Mouse (Mus musculus) kidney, embryonic 14.5 days (tissue): ENCODE measurements at regions not wholly inside any gene's neighbourhood (a gene's known extent, or its start where the extent isn't known, plus 50 kb on each side); places are given as distances from the start of the nearest gene placed in this dataset.

Experiments used
- ATAC-seq: fragments of 200-750 bp; cut with Nextera tagmentation; 2 replicates; pipeline ENCODE4 v1.8.0; 2017; ENCODE audit warnings: moderate number of reproducible peaks, mild to moderate bottlenecking, moderate TSS enrichment, moderate library complexity; ENCODE audit not compliant: low FRiP score, low TSS enrichment
- H3K27ac ChIP-seq: fragments of 300-500 bp; sonication (generic); 2 replicates; pipeline ENCODE4 v1.5.1; 2014; ENCODE audit warnings: low read depth, mild to moderate bottlenecking, low read length, moderate library complexity, mixed read lengths
- H3K27me3 ChIP-seq: fragments of 300-500 bp; sonication (generic); 2 replicates; pipeline ENCODE4 v1.6.1; 2014; ENCODE audit warnings: mild to moderate bottlenecking, low read length; ENCODE audit not compliant: control insufficient read depth, insufficient read depth
- H3K36me3 ChIP-seq: fragments of 300-500 bp; sonication (generic); 2 replicates; pipeline ENCODE4 v1.6.1; 2014; ENCODE audit warnings: low read length, mixed read lengths; ENCODE audit not compliant: control insufficient read depth, insufficient read depth
- H3K4me1 ChIP-seq: fragments of 300-500 bp; sonication (generic); 2 replicates; pipeline ENCODE4 v1.6.1; 2014; ENCODE audit warnings: low read length, mixed read lengths; ENCODE audit not compliant: control insufficient read depth, insufficient read depth
- H3K4me2 ChIP-seq: fragments of 300-500 bp; sonication (generic); replicated peaks from 2 replicates; pipeline ENCODE4 v1.6.1; 2014; ENCODE audit warnings: low read depth, mild to moderate bottlenecking, low read length
- H3K4me3 ChIP-seq: fragments of 300-500 bp; sonication (generic); 2 replicates; pipeline ENCODE4 v1.5.1; 2014; ENCODE audit warnings: mild to moderate bottlenecking, low read length
- H3K9ac ChIP-seq: fragments of 300-500 bp; sonication (generic); 2 replicates; pipeline ENCODE4 v1.6.1; 2014; ENCODE audit warnings: low read depth, mild to moderate bottlenecking, low read length, moderate library complexity
- H3K9me3 ChIP-seq: fragments of 300-500 bp; sonication (generic); 2 replicates; pipeline ENCODE4 v1.6.1; 2016; ENCODE audit warnings: low read length; ENCODE audit not compliant: control insufficient read depth
- WGBS: fragments of 180-500 bp; shearing (Covaris S2); extraction: QIAGEN DNeasy Blood & Tissue Kit; methylation state at CpG from one replicate; pipeline ENCODE4 v1.1.7; 2014; 5-methylcytosine and 5-hydroxymethylcytosine counted together

GRCm38 (mm10) chr2:148184801-148185212 is 138.0 kb upstream of the Foxa2 start:
- Histone ChIP-seq H3K36me3 (no peaks in the 10 kb centered on the region), H3K4me3 (no peak overlapping the region), H3K4me1 (no peaks in the 10 kb centered on the region), H3K27me3 (no peaks in the 10 kb centered on the region), H3K27ac (no peak overlapping the region), H3K9ac (no peak overlapping the region), H3K4me2 (no peak overlapping the region), H3K9me3 (no peaks in the 10 kb centered on the region)
- ATAC-seq, result no peak
- 62% methylated on average over 5 of the region's 5 CpGs for WGBS

- Histone ChIP-seq H3K36me3 (no peaks in the 10 kb centered on the region), H3K4me1 (no peaks in the 10 kb centered on the region), H3K9me3 (no peaks in the 10 kb centered on the region), H3K4me3 (no peak overlapping the region), H3K4me2 (no peak overlapping the region), H3K9ac (no peak overlapping the region), H3K27ac (no peak overlapping the region), H3K27me3 (no peaks in the 10 kb centered on the region)
- WGBS, result 87% methylated on average over 7 of the region's 7 CpGs
- no peak for ATAC-seq
Measured at GRCm38 (mm10) chr2:148186363-148186991, 139.7 kb upstream of the Foxa2 start.

GRCm38 (mm10) chr2:148188865-148189264 is 142.1 kb upstream of the Foxa2 start:
- 56% methylated on average over 2 of the region's 2 CpGs for WGBS
- H3K4me3 ChIP-seq, result no peak overlapping the region
- 0 out of 2 replicates have a peak, but pooled peaks have one; percentile 9 for ATAC-seq
- no peaks in the 10 kb centered on the region for H3K36me3 ChIP-seq
- H3K27me3 ChIP-seq, result no peaks in the 10 kb centered on the region
- no peaks in the 10 kb centered on the region for H3K9me3 ChIP-seq
- H3K9ac ChIP-seq, result no peak overlapping the region
- no peaks in the 10 kb centered on the region for H3K4me1 ChIP-seq
- H3K4me2 ChIP-seq, result no peak overlapping the region
- H3K27ac ChIP-seq, result no peak overlapping the region

DNA sequence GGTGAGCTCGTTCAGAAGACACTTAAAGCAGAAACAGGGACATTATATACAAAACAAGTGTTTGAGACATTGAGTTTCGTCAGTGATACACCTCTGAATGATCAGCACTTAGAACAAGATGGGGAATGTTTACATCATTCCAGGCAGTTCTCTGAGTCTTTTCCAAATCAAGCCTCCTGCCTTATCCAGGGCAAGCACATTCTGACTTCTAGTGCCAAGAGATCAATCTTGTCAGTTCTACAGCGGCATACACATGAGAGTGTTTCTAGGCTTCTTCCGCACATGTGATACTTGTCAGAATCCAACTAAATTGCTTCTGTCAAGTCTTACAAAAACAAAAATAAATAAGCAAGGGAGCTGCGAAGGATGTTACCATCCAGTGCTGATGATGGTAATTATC is 142.5 kb upstream of the Foxa2 start:
- no peak for ATAC-seq
- H3K9me3 ChIP-seq, result no peaks in the 10 kb centered on the region
- no peaks in the 10 kb centered on the region for H3K4me1 ChIP-seq
- H3K4me2 ChIP-seq, result no peak overlapping the region
- 53% methylated on average over 5 of the region's 5 CpGs for WGBS
- no peak overlapping the region for H3K4me3 ChIP-seq
- H3K36me3 ChIP-seq, result no peaks in the 10 kb centered on the region
- H3K27me3 ChIP-seq, result no peaks in the 10 kb centered on the region
- H3K27ac ChIP-seq, result no peak overlapping the region
- H3K9ac ChIP-seq, result no peak overlapping the region

DNA sequence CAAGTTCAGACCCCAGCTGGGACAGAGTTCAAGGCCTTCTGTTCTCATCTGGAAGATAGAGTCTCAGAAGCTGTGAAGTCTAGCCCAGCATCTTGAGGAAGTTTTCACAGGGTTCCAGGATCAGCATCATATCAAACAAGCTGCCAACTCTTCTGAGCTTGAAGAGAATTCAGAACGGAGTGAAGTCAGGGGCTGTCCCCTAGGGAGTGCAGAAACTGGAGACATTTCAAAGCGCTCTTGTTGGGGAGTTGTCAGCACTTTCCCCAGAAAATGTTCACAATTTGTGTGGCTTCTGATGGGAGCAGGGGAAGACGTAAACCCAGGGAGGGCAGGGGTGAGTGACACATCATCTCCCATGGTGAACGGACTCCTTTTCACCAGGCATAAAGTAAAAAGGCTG is 146.2 kb upstream of the Foxa2 start:
- no peak overlapping the region for H3K4me3 ChIP-seq
- H3K36me3 ChIP-seq, result no peaks in the 10 kb centered on the region
- no peaks in the 10 kb centered on the region for H3K4me1 ChIP-seq
- WGBS, result 44% methylated on average over 4 of the region's 4 CpGs
- no peak overlapping the region for H3K9ac ChIP-seq
- no peak overlapping the region for H3K4me2 ChIP-seq
- H3K27me3 ChIP-seq, result no peaks in the 10 kb centered on the region
- H3K27ac ChIP-seq, result no peak overlapping the region
- no peak for ATAC-seq
- H3K9me3 ChIP-seq, result no peaks in the 10 kb centered on the region

DNA sequence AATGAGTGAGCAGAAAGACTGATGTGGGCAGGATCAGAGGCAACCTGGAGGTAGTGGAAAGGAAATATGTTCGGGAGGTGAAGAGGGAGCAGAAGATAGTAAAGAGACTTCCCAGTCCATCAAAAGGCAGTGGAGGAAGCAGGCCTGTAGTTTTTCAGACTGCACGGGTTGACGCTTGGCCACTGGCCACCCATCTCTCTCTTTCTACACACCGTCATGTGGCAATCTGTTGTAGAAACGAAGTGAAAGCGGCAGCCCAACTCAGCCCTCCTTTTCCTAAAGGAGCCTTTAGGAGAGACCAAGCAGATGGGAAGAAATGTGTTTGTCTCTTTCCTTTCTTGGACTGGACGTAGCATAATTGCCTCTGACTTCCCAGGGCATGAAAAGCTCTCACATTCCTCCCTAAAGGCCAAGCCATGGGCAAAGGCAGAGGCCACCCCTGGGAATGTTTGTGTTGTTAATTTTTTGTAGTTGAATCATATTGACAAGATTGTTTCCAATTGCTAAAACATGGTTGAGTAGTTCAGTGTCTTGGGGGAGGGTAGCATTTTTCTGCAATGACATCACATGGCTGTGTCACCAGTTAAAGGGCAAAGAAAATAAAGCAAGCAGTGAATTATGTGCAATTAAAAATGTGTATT is 150.7 kb upstream of the Foxa2 start:
- H3K36me3 ChIP-seq, result no peaks in the 10 kb centered on the region
- ATAC-seq, result no peak
- H3K27ac ChIP-seq, result no peak overlapping the region
- H3K9me3 ChIP-seq, result no peaks in the 10 kb centered on the region
- H3K4me2 ChIP-seq, result no peak overlapping the region
- H3K27me3 ChIP-seq, result no peaks in the 10 kb centered on the region
- no peak overlapping the region for H3K9ac ChIP-seq
- WGBS, result 66% methylated on average over 7 of the region's 7 CpGs
- H3K4me1 ChIP-seq, result no peaks in the 10 kb centered on the region
- H3K4me3 ChIP-seq, result no peak overlapping the region

GRCm38 (mm10) chr2:148206633-148207032 is 159.9 kb upstream of the Foxa2 start:
- Histone ChIP-seq H3K9ac (no peak overlapping the region), H3K9me3 (no peaks in the 10 kb centered on the region), H3K4me2 (no peak overlapping the region), H3K36me3 (no peaks in the 10 kb centered on the region), H3K27me3 (no peaks in the 10 kb centered on the region), H3K27ac (no peak overlapping the region), H3K4me3 (no peak overlapping the region), H3K4me1 (no peaks in the 10 kb centered on the region)
- 21% methylated on average over 1 of the region's 1 CpGs for WGBS
- no peak for ATAC-seq

DNA sequence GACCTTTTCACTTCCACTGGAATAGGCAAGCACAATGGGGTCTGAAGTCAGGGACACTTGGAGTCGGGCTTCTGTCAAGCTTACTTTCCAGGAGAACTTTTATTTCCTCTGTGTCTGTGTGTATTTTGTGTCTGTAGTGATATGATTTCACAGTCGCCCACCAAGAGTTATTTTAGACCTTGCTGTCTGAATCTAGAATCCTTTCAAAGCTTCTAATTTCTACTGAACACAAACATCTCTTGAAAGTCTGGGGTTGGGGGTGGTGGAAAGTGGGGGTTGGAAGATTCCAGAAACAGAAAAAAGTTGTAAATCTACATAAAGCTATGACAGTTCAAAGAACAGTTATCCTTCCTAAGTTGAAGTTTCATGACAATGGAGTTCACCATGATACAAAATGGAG is 164.0 kb upstream of the Foxa2 start:
- Histone ChIP-seq H3K36me3 (no peaks in the 10 kb centered on the region), H3K9me3 (no peaks in the 10 kb centered on the region), H3K4me2 (no peak overlapping the region), H3K4me1 (no peaks in the 10 kb centered on the region), H3K9ac (no peak overlapping the region), H3K4me3 (no peak overlapping the region), H3K27ac (no peak overlapping the region), H3K27me3 (no peaks in the 10 kb centered on the region)
- ATAC-seq, result no peak
- WGBS, result 78% methylated on average over 2 of the region's 2 CpGs

DNA sequence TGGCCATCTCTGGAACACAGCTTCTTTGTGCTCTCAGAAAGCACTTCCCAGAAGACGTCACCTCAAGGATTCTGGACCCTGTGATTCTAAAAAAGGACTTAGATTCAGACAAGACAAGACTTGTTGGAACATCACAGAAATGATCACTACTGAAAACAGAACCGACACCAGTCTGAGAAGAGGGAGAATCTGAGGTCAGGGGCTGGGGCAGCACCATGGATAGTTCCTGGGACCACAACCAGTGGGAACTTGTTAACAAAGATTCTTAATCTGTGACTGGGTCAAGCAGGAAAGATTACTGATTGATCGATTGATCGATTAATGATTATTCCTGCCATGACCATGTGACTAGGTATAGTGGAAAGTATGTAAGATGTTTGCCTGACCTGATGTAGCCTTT is 170.4 kb upstream of the Foxa2 start:
- H3K4me1 ChIP-seq, result no peaks in the 10 kb centered on the region
- no peak overlapping the region for H3K27ac ChIP-seq
- ATAC-seq, result no peak
- H3K9ac ChIP-seq, result no peak overlapping the region
- WGBS, result 83% methylated on average over 4 of the region's 4 CpGs
- H3K9me3 ChIP-seq, result no peaks in the 10 kb centered on the region
- no peak overlapping the region for H3K4me3 ChIP-seq
- H3K4me2 ChIP-seq, result no peak overlapping the region
- H3K36me3 ChIP-seq, result no peaks in the 10 kb centered on the region
- no peaks in the 10 kb centered on the region for H3K27me3 ChIP-seq
